Mouse (Mus musculus) lung, embryonic 16.5 days (tissue): ENCODE data around the gene Hsp90b1. TPM values are rescaled to one million over a fixed set of nuclear protein-coding genes. Genes with fewer than 3 reads are reported as not detected.
"Not testable (repeated sequence)": the region's sequence is repeated elsewhere in the genome, so short reads cannot be mapped to it uniquely, and the experiment has no call there.

Experiments
- ATAC-seq: fragments of 200-750 bp; cut with Nextera tagmentation; 2 replicates; pipeline ENCODE4 v1.8.0; 2017; ENCODE audit warnings: low read depth, mild to moderate bottlenecking, moderate library complexity
- H3K27ac ChIP-seq: fragments of 300-500 bp; sonication (generic); 2 replicates; pipeline ENCODE4 v1.5.1; 2014; ENCODE audit warnings: mild to moderate bottlenecking, control low read depth, low read length
- H3K27me3 ChIP-seq: fragments of 300-500 bp; sonication (generic); 2 replicates; pipeline ENCODE4 v1.6.1; 2014; ENCODE audit warnings: low read depth, low read length, mixed read lengths; ENCODE audit not compliant: control insufficient read depth, insufficient read depth
- H3K36me3 ChIP-seq: fragments of 300-500 bp; sonication (generic); 2 replicates; pipeline ENCODE4 v1.6.1; 2014; ENCODE audit warnings: low read length; ENCODE audit not compliant: control insufficient read depth, insufficient read depth
- H3K4me1 ChIP-seq: fragments of 300-500 bp; sonication (generic); replicated peaks from 2 replicates; pipeline ENCODE4 v1.6.1; 2014; ENCODE audit warnings: low read length, mixed read lengths; ENCODE audit not compliant: control insufficient read depth, insufficient read depth
- H3K4me2 ChIP-seq: fragments of 300-500 bp; sonication (generic); 2 replicates; pipeline ENCODE4 v1.6.1; 2014; ENCODE audit warnings: low read depth, low read length, control low read depth
- H3K4me3 ChIP-seq: fragments of 300-500 bp; sonication (generic); 2 replicates; pipeline ENCODE4 v1.5.1; 2014; ENCODE audit warnings: mild to moderate bottlenecking, low read length, control low read depth
- H3K9ac ChIP-seq: fragments of 300-500 bp; sonication (generic); 2 replicates; pipeline ENCODE4 v1.6.1; 2014; ENCODE audit warnings: low read length, control low read depth
- H3K9me3 ChIP-seq: fragments of 300-500 bp; sonication (generic); 2 replicates; pipeline ENCODE4 v1.6.1; 2016; ENCODE audit warnings: low read length; ENCODE audit not compliant: control insufficient read depth
- WGBS: fragments of 180-500 bp; shearing (Covaris S2); extraction: QIAGEN DNeasy Blood & Tissue Kit; methylation state at CpG from one replicate; pipeline ENCODE4 v1.1.7; 2014; 5-methylcytosine and 5-hydroxymethylcytosine counted together
- polyA plus RNA-seq: library from polyadenylated mRNA; unstranded; fragments of >200 nt; fragmentation: Nextera tagmentation; extraction: Ambion mirVana; gene quantifications from 2 replicates; pipeline ENCODE4 v1.2.1, GENCODE M21; 2015

Gene Hsp90b1
- polyA plus RNA-seq, 1 experiment from 2014 or later, result 809 TPM

- 83% methylated on average over 3 of the region's 3 CpGs for WGBS
- H3K9ac ChIP-seq, result no peak overlapping the region
- H3K4me3 ChIP-seq, result no peak overlapping the region
- H3K9me3 ChIP-seq, result no peaks in the 10 kb centered on the region
- H3K27ac ChIP-seq, result no peak overlapping the region
- peaks cover 22% of the 10 kb centered on the region for H3K4me1 ChIP-seq
- no peak for ATAC-seq
- H3K27me3 ChIP-seq, result no peaks in the 10 kb centered on the region
- H3K4me2 ChIP-seq, result no peak overlapping the region; the same call in 1 of the 2 replicates
- H3K36me3 ChIP-seq, result peaks cover 11% of the 10 kb centered on the region
Observed at GRCm38 (mm10) chr10:86707134-86707533, 1.8 kb upstream of the Hsp90b1 start.

GRCm38 (mm10) chr10:86705922-86706752 is 828 bp upstream of the Hsp90b1 start:
- no peaks in the 10 kb centered on the region for H3K27me3 ChIP-seq
- H3K9ac ChIP-seq, result peak overlapping the region; percentile 77
- WGBS, result 2% methylated on average over 33 of the region's 33 CpGs
- H3K4me2 ChIP-seq, result peak overlapping the region; percentile 54
- ATAC-seq, result peak; percentile 87
- H3K27ac ChIP-seq, result peak overlapping the region; percentile 99
- peak overlapping the region; percentile 95 for H3K4me3 ChIP-seq
- peaks cover 17% of the 10 kb centered on the region for H3K36me3 ChIP-seq
- H3K4me1 ChIP-seq, result peaks cover 28% of the 10 kb centered on the region
- no peaks in the 10 kb centered on the region for H3K9me3 ChIP-seq

- peak overlapping the region; percentile 98 for H3K9ac ChIP-seq
- H3K4me1 ChIP-seq, result peaks cover 41% of the 10 kb centered on the region
- 0% methylated on average over 33 of the region's 33 CpGs for WGBS
- peak overlapping the region; percentile 95 for H3K4me2 ChIP-seq
- H3K27me3 ChIP-seq, result no peaks in the 10 kb centered on the region
- H3K4me3 ChIP-seq, result peak overlapping the region; percentile 95
- peak; percentile 2 for ATAC-seq
- peak overlapping the region; percentile 99 for H3K27ac ChIP-seq
- H3K36me3 ChIP-seq, result peaks cover 29% of the 10 kb centered on the region
- no peaks in the 10 kb centered on the region for H3K9me3 ChIP-seq
Observed at GRCm38 (mm10) chr10:86704589-86705191, 619 bp downstream of the Hsp90b1 start.

- H3K9me3 ChIP-seq, result no peaks in the 10 kb centered on the region
- H3K27ac ChIP-seq, result peak overlapping the region; percentile 99; the same call in 1 of the 2 replicates
- H3K9ac ChIP-seq, result peak overlapping the region; percentile 98
- H3K27me3 ChIP-seq, result no peaks in the 10 kb centered on the region
- H3K4me1 ChIP-seq, result peaks cover 47% of the 10 kb centered on the region
- ATAC-seq, result no peak
- H3K4me2 ChIP-seq, result peak overlapping the region; percentile 95
- peaks cover 35% of the 10 kb centered on the region for H3K36me3 ChIP-seq
- H3K4me3 ChIP-seq, result peak overlapping the region; percentile 95
- 1% methylated on average over 8 of the region's 8 CpGs for WGBS
Observed at GRCm38 (mm10) chr10:86704141-86704540, 1.2 kb downstream of the Hsp90b1 start.

GRCm38 (mm10) chr10:86703375-86703774 is 1.9 kb downstream of the Hsp90b1 start:
- Histone ChIP-seq H3K36me3 (peaks cover 40% of the 10 kb centered on the region), H3K27me3 (no peaks in the 10 kb centered on the region), H3K4me1 (peaks cover 47% of the 10 kb centered on the region), H3K4me3 (peak overlapping the region; percentile 95), H3K9ac (peak overlapping the region; percentile 98), H3K4me2 (peak overlapping the region; percentile 95), H3K27ac (no peak overlapping the region), H3K9me3 (no peaks in the 10 kb centered on the region)
- 49% methylated on average over 4 of the region's 4 CpGs for WGBS
- no peak for ATAC-seq

GRCm38 (mm10) chr10:86702312-86702920 is 2.9 kb downstream of the Hsp90b1 start:
- 51% methylated on average over 4 of the region's 4 CpGs for WGBS
- Histone ChIP-seq H3K27me3 (no peaks in the 10 kb centered on the region), H3K9ac (no peak overlapping the region; the same call in 1 of the 2 replicates), H3K36me3 (peaks cover 49% of the 10 kb centered on the region), H3K4me3 (no peak overlapping the region), H3K4me1 (peaks cover 47% of the 10 kb centered on the region), H3K27ac (no peak overlapping the region), H3K9me3 (no peaks in the 10 kb centered on the region), H3K4me2 (no peak overlapping the region)
- ATAC-seq, result no peak

GRCm38 (mm10) chr10:86700973-86701372 is 4.3 kb downstream of the Hsp90b1 start:
- Histone ChIP-seq H3K9me3 (no peaks in the 10 kb centered on the region), H3K4me1 (peaks cover 42% of the 10 kb centered on the region), H3K36me3 (peaks cover 50% of the 10 kb centered on the region), H3K4me3 (no peak overlapping the region; the same call in 1 of the 2 replicates), H3K9ac (no peak overlapping the region), H3K4me2 (peak overlapping the region; percentile 9), H3K27ac (no peak overlapping the region), H3K27me3 (no peaks in the 10 kb centered on the region)
- ATAC-seq, result no peak
- WGBS, result 51% methylated on average over 3 of the region's 3 CpGs

- Histone ChIP-seq H3K27me3 (no peaks in the 10 kb centered on the region), H3K4me1 (peaks cover 42% of the 10 kb centered on the region), H3K4me2 (peak overlapping the region; percentile 9; the same call in 1 of the 2 replicates), H3K36me3 (peaks cover 55% of the 10 kb centered on the region), H3K27ac (no peak overlapping the region), H3K9me3 (no peaks in the 10 kb centered on the region), H3K9ac (peak overlapping the region; percentile 28; the same call in 1 of the 2 replicates), H3K4me3 (peak overlapping the region; percentile 12; the same call in 1 of the 2 replicates)
- 52% methylated on average over 3 of the region's 3 CpGs for WGBS
- no peak for ATAC-seq
Observed at GRCm38 (mm10) chr10:86700251-86700650, 5.1 kb downstream of the Hsp90b1 start.

- ATAC-seq, result not testable (repeated sequence)
- 16% methylated on average over 9 of the region's 9 CpGs for WGBS
Observed at GRCm38 (mm10) chr10:86686017-86686360, 19.3 kb downstream of the Hsp90b1 start.

More at GRCm38 (mm10) chr10:86686017-86686360, 19.3 kb downstream of the Hsp90b1 start:
- not testable (repeated sequence) for H3K27me3 ChIP-seq, H3K9me3 ChIP-seq, H3K27ac ChIP-seq, H3K4me1 ChIP-seq, H3K36me3 ChIP-seq
- Histone ChIP-seq H3K4me3 (peak overlapping the region; percentile 62), H3K9ac (peak overlapping the region; percentile 89), H3K4me2 (peak overlapping the region; percentile 58)
